ENCODE assay signal across 8 mouse cellular contexts in the genomic region with DNA sequence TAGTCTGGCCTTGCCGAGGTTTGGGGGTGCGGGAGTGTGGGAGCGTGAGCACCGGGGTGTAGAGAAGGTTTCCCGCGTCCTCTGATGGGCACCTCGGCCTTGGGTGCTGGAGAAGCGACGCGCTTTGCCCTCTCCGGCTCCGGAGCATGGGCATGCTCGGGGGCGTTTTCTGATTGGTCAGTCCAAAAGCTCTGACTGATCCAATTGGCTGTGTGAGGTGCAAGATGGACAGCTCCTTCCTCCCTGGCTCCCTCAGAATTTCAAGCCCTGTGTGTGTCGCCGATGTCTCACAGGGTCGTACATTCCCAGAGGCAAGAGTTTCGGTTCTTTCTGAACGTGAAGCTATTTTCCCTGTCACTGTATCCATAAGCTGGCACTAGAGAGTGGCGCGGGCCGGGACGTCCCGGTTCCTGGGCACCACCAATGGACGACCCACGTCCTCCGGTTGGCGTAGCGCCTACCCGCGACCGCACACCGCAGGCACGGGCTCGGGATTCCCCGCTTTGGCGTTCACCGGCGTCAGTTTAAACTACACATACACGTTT. TPM values are rescaled to one million over a fixed set of nuclear protein-coding genes. Genes with fewer than 3 reads are reported as not detected.
DNase-seq lines count a peak whose midpoint lies in the region; ATAC-seq and TF ChIP-seq lines count a peak whose summit lies in the region.

No protein-coding gene starts in this region.

- peak; percentile 90 to 91 for DNase-seq in B cell, adult 2 months
- DNase-seq in kidney, postnatal 0 days (ENCODE audit: low spot score), result peak; percentile 93
- DNase-seq in liver, embryonic 14.5 days (ENCODE audit: low read depth in 3 of 3, low spot score in 3 of 3), result peak; percentile 89 to 91 (median 91)
- peak; percentile 81 for DNase-seq in neural tube, embryonic 10.5 days (ENCODE audit: extremely low spot score, low spot score)

- peaks cover 15% of the 10 kb centered on the region for H3K27me3 ChIP-seq in embryonic facial prominence, embryonic 15.5 days
- H3K27me3 ChIP-seq in heart, embryonic 13.5 days (replicated peaks), result peaks cover 35% of the 10 kb centered on the region
- H3K27me3 ChIP-seq in kidney, postnatal 0 days (ENCODE audit: insufficient read depth, low read length), result no peaks in the 10 kb centered on the region
- H3K27me3 ChIP-seq in liver, embryonic 14.5 days (ENCODE audit: control insufficient read depth, insufficient read depth, low read length), result peaks cover 25% of the 10 kb centered on the region
- H3K27me3 ChIP-seq in stomach, embryonic 16.5 days (ENCODE audit: control insufficient read depth, insufficient read depth, low read length), result peaks cover 20% of the 10 kb centered on the region

- no peak for TF ChIP-seq POLR2A in bone marrow macrophage, adult 2 months (IDR thresholded peaks at IDR 0.05; ENCODE audit: borderline replicate concordance, low read depth, low read length)

- TF ChIP-seq CTCF in bone marrow macrophage, adult 2 months (IDR thresholded peaks at IDR 0.05; ENCODE audit: low read depth, low read length), result peak; percentile 32; the same call in 1 of the 2 replicates
- peak; percentile 46 for TF ChIP-seq CTCF in kidney, postnatal 0 days (IDR thresholded peaks at IDR 0.05; ENCODE audit: low read depth)
- TF ChIP-seq CTCF in liver, embryonic 14.5 days (IDR thresholded peaks at IDR 0.05; ENCODE audit: low read depth), result peak; percentile 76

- H3K4me1 ChIP-seq in bone marrow macrophage, adult 2 months (ENCODE audit: control insufficient read depth, insufficient read depth, low read length), result peaks cover 29% of the 10 kb centered on the region
- peaks cover 28% of the 10 kb centered on the region for H3K4me1 ChIP-seq in embryonic facial prominence, embryonic 15.5 days
- peaks cover 41% of the 10 kb centered on the region for H3K4me1 ChIP-seq in heart, embryonic 13.5 days
- H3K4me1 ChIP-seq in kidney, postnatal 0 days (replicated peaks; ENCODE audit: insufficient read depth, low read length), result peaks cover 15% of the 10 kb centered on the region
- H3K4me1 ChIP-seq in liver, embryonic 14.5 days (replicated peaks; ENCODE audit: control insufficient read depth in 2 of 2, insufficient read depth in 2 of 2, low read length in 1 of 2), result peaks cover 12 to 22% of the 10 kb centered on the region in 2 experiments
- peaks cover 24% of the 10 kb centered on the region for H3K4me1 ChIP-seq in stomach, embryonic 16.5 days (ENCODE audit: control insufficient read depth, insufficient read depth, low read length)

- peaks cover 4% of the 10 kb centered on the region; the same call in 1 of the 2 replicates for H3K36me3 ChIP-seq in embryonic facial prominence, embryonic 15.5 days
- peaks cover 16% of the 10 kb centered on the region for H3K36me3 ChIP-seq in heart, embryonic 13.5 days
- no peaks in the 10 kb centered on the region for H3K36me3 ChIP-seq in kidney, postnatal 0 days (ENCODE audit: insufficient read depth, low read length)
- peaks cover 14% of the 10 kb centered on the region for H3K36me3 ChIP-seq in liver, embryonic 14.5 days (replicated peaks; ENCODE audit: control insufficient read depth, insufficient read depth, low read depth)
- peaks cover 7% of the 10 kb centered on the region for H3K36me3 ChIP-seq in stomach, embryonic 16.5 days (ENCODE audit: control insufficient read depth, insufficient read depth, low read length)

- 2% methylated on average over 40 of the region's 40 CpGs for WGBS in embryonic facial prominence, embryonic 15.5 days
- WGBS in heart, embryonic 13.5 days, result 3% methylated on average over 40 of the region's 40 CpGs
- 1% methylated on average over 40 of the region's 40 CpGs for WGBS in kidney, postnatal 0 days
- WGBS in liver, embryonic 14.5 days (ENCODE audit: insufficient replicate concordance), result 1% methylated on average over 40 of the region's 40 CpGs
- 4% methylated on average over 40 of the region's 40 CpGs for WGBS in stomach, embryonic 16.5 days

- peak; percentile 32; the same call in 1 of the 2 replicates for TF ChIP-seq EP300 in liver, embryonic 14.5 days (IDR thresholded peaks at IDR 0.05; ENCODE audit: low read depth)

- H3K4me3 ChIP-seq in bone marrow macrophage, adult 2 months (ENCODE audit: insufficient read depth, low read length), result peak overlapping the region; percentile 68
- peak overlapping the region; percentile 50 for H3K4me3 ChIP-seq in embryonic facial prominence, embryonic 15.5 days (replicated peaks)
- H3K4me3 ChIP-seq in heart, embryonic 13.5 days, result peak overlapping the region; percentile 63
- H3K4me3 ChIP-seq in kidney, postnatal 0 days (replicated peaks; ENCODE audit: low read depth, low read length), result peak overlapping the region; percentile 39
- peak overlapping the region; percentile 63 to 76 for H3K4me3 ChIP-seq in liver, embryonic 14.5 days (ENCODE audit: insufficient read depth in 1 of 2, low read depth in 2 of 2, low read length in 2 of 2)
- H3K4me3 ChIP-seq in stomach, embryonic 16.5 days (replicated peaks; ENCODE audit: low read length), result peak overlapping the region; percentile 64

- H3K4me2 ChIP-seq in embryonic facial prominence, embryonic 15.5 days (replicated peaks), result peak overlapping the region; percentile 84
- peak overlapping the region; percentile 85 for H3K4me2 ChIP-seq in heart, embryonic 13.5 days
- peak overlapping the region; percentile 75 for H3K4me2 ChIP-seq in kidney, postnatal 0 days (ENCODE audit: low read length)
- H3K4me2 ChIP-seq in liver, embryonic 14.5 days (ENCODE audit: low read depth), result peak overlapping the region; percentile 77
- H3K4me2 ChIP-seq in stomach, embryonic 16.5 days (ENCODE audit: low read depth, low read length), result peak overlapping the region; percentile 76

- ATAC-seq in embryonic facial prominence, embryonic 15.5 days (ENCODE audit: insufficient number of reproducible peaks, low FRiP score, low TSS enrichment, low read depth), result peak; percentile 64
- ATAC-seq in heart, embryonic 13.5 days (ENCODE audit: extremely low read depth, insufficient number of reproducible peaks, low FRiP score, low TSS enrichment), result no peak; the same call in 1 of the 2 replicates
- peak; percentile 81 for ATAC-seq in kidney, postnatal 0 days (replicated peaks; ENCODE audit: low FRiP score, low read depth)
- ATAC-seq in liver, embryonic 14.5 days (ENCODE audit: insufficient read depth), result peak; percentile 91
- peak; percentile 74 for ATAC-seq in stomach, embryonic 16.5 days (ENCODE audit: insufficient read depth, low FRiP score)

- H3K9me3 ChIP-seq in embryonic facial prominence, embryonic 15.5 days (replicated peaks), result no peaks in the 10 kb centered on the region
- H3K9me3 ChIP-seq in heart, embryonic 13.5 days, result peaks cover 9% of the 10 kb centered on the region; the same call in 1 of the 2 replicates
- no peaks in the 10 kb centered on the region for H3K9me3 ChIP-seq in kidney, postnatal 0 days (replicated peaks; ENCODE audit: low read length)
- H3K9me3 ChIP-seq in liver, embryonic 14.5 days (ENCODE audit: control insufficient read depth, low read length), result peaks cover 3% of the 10 kb centered on the region; the same call in 1 of the 2 replicates
- H3K9me3 ChIP-seq in stomach, embryonic 16.5 days (replicated peaks; ENCODE audit: control insufficient read depth, low read length), result peaks cover 6% of the 10 kb centered on the region

- peak overlapping the region; percentile 84 for H3K27ac ChIP-seq in bone marrow macrophage, adult 2 months (ENCODE audit: insufficient read depth, low read depth, low read length)
- H3K27ac ChIP-seq in embryonic facial prominence, embryonic 15.5 days (replicated peaks), result no peak overlapping the region; the same call in 1 of the 2 replicates
- peak overlapping the region; percentile 53; the same call in 1 of the 2 replicates for H3K27ac ChIP-seq in heart, embryonic 13.5 days (replicated peaks)
- no peak overlapping the region for H3K27ac ChIP-seq in kidney, postnatal 0 days
- peak overlapping the region; percentile 68 for H3K27ac ChIP-seq in liver, embryonic 14.5 days
- H3K27ac ChIP-seq in stomach, embryonic 16.5 days (ENCODE audit: low read length), result no peak overlapping the region

- peak overlapping the region; percentile 29 for H3K9ac ChIP-seq in embryonic facial prominence, embryonic 15.5 days
- peak overlapping the region; percentile 76 for H3K9ac ChIP-seq in heart, embryonic 13.5 days
- H3K9ac ChIP-seq in kidney, postnatal 0 days (ENCODE audit: low read depth, low read length), result peak overlapping the region; percentile 46
- H3K9ac ChIP-seq in liver, embryonic 14.5 days (replicated peaks), result peak overlapping the region; percentile 73
- peak overlapping the region; percentile 70 for H3K9ac ChIP-seq in stomach, embryonic 16.5 days (ENCODE audit: low read length)

RNA-seq across cellular contexts. Expression of a gene that starts 5.5 kb away (rescaled TPM):
- 32.0 and 37.9 TPM in 2 replicates for polyA plus RNA-seq in bone marrow macrophage, adult 2 months (2012; ENCODE audit: insufficient read depth, insufficient read length, missing spikeins)
- polyA plus RNA-seq in embryonic facial prominence, embryonic 15.5 days (2015; fragmentation: Nextera tagmentation; extraction: Ambion mirVana), result 37.0 and 38.3 TPM in 2 replicates
- 26.4 and 28.5 TPM in 2 replicates for polyA plus RNA-seq in heart, embryonic 13.5 days (2015; fragmentation: Nextera tagmentation; extraction: Ambion mirVana)
- 40.9 and 41.2 TPM in 2 replicates for polyA plus RNA-seq in kidney, postnatal 0 days (2015; fragmentation: Nextera tagmentation; extraction: Ambion mirVana)
- 11.0 and 11.5 TPM in 2 replicates for polyA plus RNA-seq in liver, embryonic 14.5 days (2012; rRNA removed)
- polyA plus RNA-seq in liver, embryonic 14.5 days (2014; fragmentation: Nextera tagmentation; extraction: Ambion mirVana), result 13.5 and 16.7 TPM in 2 replicates
- polyA plus RNA-seq in stomach, embryonic 16.5 days (2015; fragmentation: Nextera tagmentation; extraction: Ambion mirVana), result 28.1 and 33.0 TPM in 2 replicates

RNA-seq across cellular contexts. Expression of a gene that starts 5.5 kb away (rescaled TPM):
- 0.28 TPM in 1 of 2 replicates, not detected in the other for polyA plus RNA-seq in bone marrow macrophage, adult 2 months (2012; ENCODE audit: insufficient read depth, insufficient read length, missing spikeins)
- polyA plus RNA-seq in embryonic facial prominence, embryonic 15.5 days (2015; fragmentation: Nextera tagmentation; extraction: Ambion mirVana), result 0.42 and 0.59 TPM in 2 replicates
- polyA plus RNA-seq in heart, embryonic 13.5 days (2015; fragmentation: Nextera tagmentation; extraction: Ambion mirVana), result 0.43 and 0.76 TPM in 2 replicates
- polyA plus RNA-seq in kidney, postnatal 0 days (2015; fragmentation: Nextera tagmentation; extraction: Ambion mirVana), result 0.32 and 0.37 TPM in 2 replicates
- polyA plus RNA-seq in liver, embryonic 14.5 days (2012; rRNA removed), result 0.05 and 0.06 TPM in 2 replicates
- polyA plus RNA-seq in liver, embryonic 14.5 days (2014; fragmentation: Nextera tagmentation; extraction: Ambion mirVana), result 0.06 and 0.14 TPM in 2 replicates
- polyA plus RNA-seq in stomach, embryonic 16.5 days (2015; fragmentation: Nextera tagmentation; extraction: Ambion mirVana), result 0.17 and 0.27 TPM in 2 replicates

RNA-seq across cellular contexts. Expression of a gene that starts 11.3 kb away (rescaled TPM):
- 1.4 TPM in 1 of 2 replicates, not detected in the other for polyA plus RNA-seq in bone marrow macrophage, adult 2 months (2012; ENCODE audit: insufficient read depth, insufficient read length, missing spikeins)
- 43.6 and 55.8 TPM in 2 replicates for polyA plus RNA-seq in embryonic facial prominence, embryonic 15.5 days (2015; fragmentation: Nextera tagmentation; extraction: Ambion mirVana)
- polyA plus RNA-seq in heart, embryonic 13.5 days (2015; fragmentation: Nextera tagmentation; extraction: Ambion mirVana), result 14.4 and 14.9 TPM in 2 replicates
- 43.9 and 45.8 TPM in 2 replicates for polyA plus RNA-seq in kidney, postnatal 0 days (2015; fragmentation: Nextera tagmentation; extraction: Ambion mirVana)
- 15.7 and 16.0 TPM in 2 replicates for polyA plus RNA-seq in liver, embryonic 14.5 days (2012; rRNA removed)
- polyA plus RNA-seq in liver, embryonic 14.5 days (2014; fragmentation: Nextera tagmentation; extraction: Ambion mirVana), result 4.2 and 6.0 TPM in 2 replicates
- polyA plus RNA-seq in stomach, embryonic 16.5 days (2015; fragmentation: Nextera tagmentation; extraction: Ambion mirVana), result 44.0 and 50.7 TPM in 2 replicates

RNA-seq across cellular contexts. Expression of a gene that starts 17.9 kb away (rescaled TPM):
- polyA plus RNA-seq in bone marrow macrophage, adult 2 months (2012; ENCODE audit: insufficient read depth, insufficient read length, missing spikeins), result 21.2 and 22.6 TPM in 2 replicates
- 23.3 and 24.1 TPM in 2 replicates for polyA plus RNA-seq in embryonic facial prominence, embryonic 15.5 days (2015; fragmentation: Nextera tagmentation; extraction: Ambion mirVana)
- 25.6 and 28.2 TPM in 2 replicates for polyA plus RNA-seq in heart, embryonic 13.5 days (2015; fragmentation: Nextera tagmentation; extraction: Ambion mirVana)
- 16.3 and 16.7 TPM in 2 replicates for polyA plus RNA-seq in kidney, postnatal 0 days (2015; fragmentation: Nextera tagmentation; extraction: Ambion mirVana)
- 8.1 and 8.3 TPM in 2 replicates for polyA plus RNA-seq in liver, embryonic 14.5 days (2012; rRNA removed)
- polyA plus RNA-seq in liver, embryonic 14.5 days (2014; fragmentation: Nextera tagmentation; extraction: Ambion mirVana), result 6.4 and 6.9 TPM in 2 replicates
- 20.5 and 20.8 TPM in 2 replicates for polyA plus RNA-seq in stomach, embryonic 16.5 days (2015; fragmentation: Nextera tagmentation; extraction: Ambion mirVana)

RNA-seq across cellular contexts. Expression of a gene that starts 21.3 kb away (rescaled TPM):
- polyA plus RNA-seq in bone marrow macrophage, adult 2 months (2012; ENCODE audit: insufficient read depth, insufficient read length, missing spikeins), result 99.5 and 112 TPM in 2 replicates
- polyA plus RNA-seq in embryonic facial prominence, embryonic 15.5 days (2015; fragmentation: Nextera tagmentation; extraction: Ambion mirVana), result 243 and 249 TPM in 2 replicates
- polyA plus RNA-seq in heart, embryonic 13.5 days (2015; fragmentation: Nextera tagmentation; extraction: Ambion mirVana), result 151 and 166 TPM in 2 replicates
- polyA plus RNA-seq in kidney, postnatal 0 days (2015; fragmentation: Nextera tagmentation; extraction: Ambion mirVana), result 238 and 249 TPM in 2 replicates
- 80.8 and 83.3 TPM in 2 replicates for polyA plus RNA-seq in liver, embryonic 14.5 days (2012; rRNA removed)
- polyA plus RNA-seq in liver, embryonic 14.5 days (2014; fragmentation: Nextera tagmentation; extraction: Ambion mirVana), result 104 and 120 TPM in 2 replicates
- 113 TPM in 2 replicates for polyA plus RNA-seq in stomach, embryonic 16.5 days (2015; fragmentation: Nextera tagmentation; extraction: Ambion mirVana)

Comparison
In these comparisons a context has a peak if more than half of its experiments do, and no peak if none do; other contexts are left out.
1. H3K27ac ChIP-seq: peak in bone marrow macrophage, adult 2 months (single experiment), heart, embryonic 13.5 days (single experiment) and liver, embryonic 14.5 days (single experiment); none in embryonic facial prominence, embryonic 15.5 days (single experiment), kidney, postnatal 0 days (single experiment) and stomach, embryonic 16.5 days (single experiment).
2. Peak in every context shown above with its lines, with median percentiles within 50 percentile points of each other: DNase-seq, H3K4me3 ChIP-seq, CTCF ChIP-seq, H3K4me2 ChIP-seq and H3K9ac ChIP-seq.